Comparison of ENCODE assay signal across 8 mouse cellular contexts in the genomic region with DNA sequence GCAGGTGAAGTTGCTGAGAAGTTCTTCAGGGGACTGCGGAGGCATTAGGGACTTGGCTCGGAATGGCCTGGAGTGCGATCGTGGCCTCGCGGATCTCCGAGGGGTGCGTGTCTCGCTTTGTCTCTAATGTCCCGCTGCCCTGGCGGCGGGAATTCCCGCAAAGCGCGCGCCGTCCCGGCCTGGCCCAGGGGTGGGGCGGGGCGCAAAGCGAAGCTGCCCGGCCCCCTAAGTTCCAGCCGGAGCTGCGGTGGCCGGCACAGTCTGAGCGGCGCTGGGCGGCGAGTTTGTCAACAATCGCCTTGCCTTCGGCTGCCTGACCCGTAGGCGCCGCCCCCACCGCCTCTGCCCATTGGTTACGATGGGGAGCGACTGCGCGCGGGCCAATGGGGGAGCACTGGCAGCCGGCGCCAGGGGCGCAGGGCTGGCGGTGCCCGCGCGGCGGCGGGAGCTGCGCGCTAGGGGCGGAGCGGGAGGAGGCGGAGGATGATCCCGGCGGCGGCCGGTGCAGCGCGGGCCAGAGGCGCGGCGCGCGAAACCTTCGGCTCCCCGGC. TPM values are rescaled to one million over a fixed set of nuclear protein-coding genes. Genes with fewer than 3 reads are reported as not detected.
DNase-seq lines count a peak whose midpoint lies in the region; ATAC-seq lines count a peak whose summit lies in the region.

No protein-coding gene starts in this region.

- WGBS in hindbrain, embryonic 10.5 days = under 1% methylated on average over 67 of the region's 67 CpGs
- whole genome bisulfite sequencing in lung, embryonic 16.5 days = 0% methylated on average over 62 of the region's 67 CpGs

- H3K27ac ChIP-seq in hindbrain, embryonic 10.5 days = peak overlapping the region; percentile 97
- H3K27ac ChIP-seq in lung, embryonic 16.5 days (ENCODE audit: low read length) = peak overlapping the region; percentile 96

- peak overlapping the region; percentile 74 for H3K4me3 ChIP-seq in hindbrain, embryonic 10.5 days
- peak overlapping the region; percentile 85 for H3K4me3 ChIP-seq in lung, embryonic 16.5 days (ENCODE audit: low read length)

- no peaks in the 10 kb centered on the region for H3K9me3 ChIP-seq in hindbrain, embryonic 10.5 days
- H3K9me3 ChIP-seq in lung, embryonic 16.5 days (ENCODE audit: control insufficient read depth, low read length) = no peaks in the 10 kb centered on the region

- peaks cover 71% of the 10 kb centered on the region for H3K4me1 ChIP-seq in hindbrain, embryonic 10.5 days (replicated peaks)
- H3K4me1 ChIP-seq in lung, embryonic 16.5 days (replicated peaks; ENCODE audit: control insufficient read depth, insufficient read depth, low read length) = peaks cover 34% of the 10 kb centered on the region

- ATAC-seq in frontal cortex, adult (ENCODE audit: low TSS enrichment) = peak; percentile 73
- peak; percentile 87 for ATAC-seq in lung, embryonic 16.5 days (ENCODE audit: low read depth)

- H3K27me3 ChIP-seq in hindbrain, embryonic 10.5 days (ENCODE audit: insufficient read depth, poor library complexity, severe bottlenecking) = peaks cover 26% of the 10 kb centered on the region
- H3K27me3 ChIP-seq in lung, embryonic 16.5 days (ENCODE audit: control insufficient read depth, insufficient read depth, low read depth, low read length) = peaks cover 7% of the 10 kb centered on the region; the same call in 1 of the 2 replicates

- H3K36me3 ChIP-seq in hindbrain, embryonic 10.5 days = peaks cover 34% of the 10 kb centered on the region
- peaks cover 5% of the 10 kb centered on the region; the same call in 1 of the 2 replicates for H3K36me3 ChIP-seq in lung, embryonic 16.5 days (ENCODE audit: control insufficient read depth, insufficient read depth, low read length)

- DNase-seq in Muller cell, postnatal 12 days (ENCODE audit: inconsistent ontology term) = peak; percentile 100
- peak; percentile 82 for DNase-seq in cerebellum, adult 9-10 months
- peak; percentile 96 for DNase-seq in hindbrain, embryonic 10.5 days (ENCODE audit: low spot score)
- DNase-seq in layer of hippocampus, adult 9-11 months = peak; percentile 92
- DNase-seq in ovary, postnatal 14 days (ENCODE audit: low spot score) = peak; percentile 87
- DNase-seq in thymus, postnatal 14 days = peak; percentile 96

- peak overlapping the region; percentile 77 for H3K4me2 ChIP-seq in lung, embryonic 16.5 days (ENCODE audit: low read depth, low read length)

- peak overlapping the region; percentile 80 for H3K9ac ChIP-seq in lung, embryonic 16.5 days (ENCODE audit: low read length)

RNA-seq across cellular contexts. Expression of a gene that starts 1.4 kb away (rescaled TPM):
- polyA plus RNA-seq in hindbrain, embryonic 10.5 days (2016; fragmentation: Nextera tagmentation; extraction: Ambion mirVana) = 26.2 and 27.4 TPM in 2 replicates
- 28.1 and 28.8 TPM in 2 replicates for polyA plus RNA-seq in lung, embryonic 16.5 days (2015; fragmentation: Nextera tagmentation; extraction: Ambion mirVana)

Comparison
In these comparisons a context has a peak if more than half of its experiments do, and no peak if none do; other contexts are left out.
1. Peak in every context shown above with its lines: DNase-seq, ATAC-seq, H3K4me3 ChIP-seq and H3K27ac ChIP-seq.